Mouse (Mus musculus): Measurements from ENCODE around the gene Diablo. TPM values are rescaled to one million over a fixed set of nuclear protein-coding genes. Genes with fewer than 3 reads are reported as not detected.

Diablo gene
- total and polyA plus RNA-seq, 2 experiments from 2014 or later, result 73.2 to 97.6 TPM

- peak overlapping the region; percentile 70 for H3K4me2 ChIP-seq (ENCODE audit: low read depth)
- peak overlapping the region; percentile 62 for H3K4me3 ChIP-seq (ENCODE audit: low read depth, low read length)
- TF ChIP-seq CTCF (IDR thresholded peaks at IDR 0.05; ENCODE audit: low read depth), result peak; percentile 60
- H3K9me3 ChIP-seq (ENCODE audit: low read length), result no peaks in the 10 kb centered on the region
- H3K4me1 ChIP-seq (ENCODE audit: insufficient read depth), result 0 out of 2 replicates have a peak, but pooled peaks cover 5% of the 10 kb centered on the region
- H3K27ac ChIP-seq (ENCODE audit: low read depth, low read length), result 0 out of 2 replicates have a peak overlapping the region, but pooled peaks have one; percentile 29
- H3K9ac ChIP-seq, result peak overlapping the region; percentile 68
- DNase-seq (peak; percentile 95), ATAC-seq (peak; percentile 94)
- peaks cover 3% of the 10 kb centered on the region; the same call in 1 of the 2 replicates for H3K27me3 ChIP-seq (ENCODE audit: insufficient read depth, low read length)
- peaks cover 15% of the 10 kb centered on the region for H3K36me3 ChIP-seq (ENCODE audit: insufficient read depth)
- WGBS, result 4% methylated on average over 58 of the region's 59 CpGs
Measured at GRCm38 (mm10) chr5:123507936-123508723, 15.8 kb downstream of the Diablo start.

GRCm38 (mm10) chr5:123501973-123502372, 22.0 kb downstream of the Diablo start:
- WGBS, result 81% methylated on average over 4 of the region's 4 CpGs

DNA sequence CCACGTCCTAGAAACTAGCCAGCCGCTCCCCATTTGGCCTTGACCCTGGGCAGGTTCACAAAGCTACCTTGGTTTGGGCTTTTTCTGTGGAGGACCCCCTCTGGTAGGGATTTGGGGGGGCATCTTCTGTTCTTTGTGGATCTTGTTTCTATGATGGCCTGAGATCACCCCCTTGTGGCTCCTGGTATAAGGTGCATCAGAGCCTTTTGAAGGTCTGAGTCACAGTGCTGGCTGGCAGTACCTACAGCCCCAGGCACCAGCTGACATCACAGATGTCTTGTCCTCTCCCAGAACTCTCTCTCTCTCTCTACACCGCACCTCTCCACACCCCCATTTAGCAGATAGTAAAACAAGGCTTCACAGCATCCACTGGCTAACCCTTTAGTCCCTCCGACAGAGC, 24.3 kb downstream of the Diablo start:
- DNase-seq, result peak; percentile 51
- Histone ChIP-seq H3K9me3 (ENCODE audit: low read length) (no peaks in the 10 kb centered on the region), H3K4me3 (ENCODE audit: low read depth, low read length) (no peak overlapping the region), H3K4me2 (ENCODE audit: low read depth) (no peak overlapping the region), H3K9ac (no peak overlapping the region), H3K4me1 (ENCODE audit: insufficient read depth) (no peaks in the 10 kb centered on the region), H3K36me3 (ENCODE audit: insufficient read depth) (no peaks in the 10 kb centered on the region), H3K27ac (ENCODE audit: low read depth, low read length) (no peak overlapping the region), H3K27me3 (ENCODE audit: insufficient read depth, low read length) (no peaks in the 10 kb centered on the region)
- peak; percentile 73 for TF ChIP-seq CTCF (IDR thresholded peaks at IDR 0.05; ENCODE audit: low read depth)
- WGBS, result 48% methylated on average over 4 of the region's 4 CpGs
- peak; percentile 71 for ATAC-seq

More at GRCm38 (mm10) chr5:123501973-123502372, 22.0 kb downstream of the Diablo start:
- Histone ChIP-seq H3K9me3 (ENCODE audit: low read length) (no peaks in the 10 kb centered on the region), H3K4me2 (ENCODE audit: low read depth) (no peak overlapping the region), H3K9ac (no peak overlapping the region), H3K4me1 (ENCODE audit: insufficient read depth) (no peaks in the 10 kb centered on the region), H3K27me3 (ENCODE audit: insufficient read depth, low read length) (peaks cover 3% of the 10 kb centered on the region; the same call in 1 of the 2 replicates), H3K36me3 (ENCODE audit: insufficient read depth) (no peaks in the 10 kb centered on the region), H3K27ac (ENCODE audit: low read depth, low read length) (no peak overlapping the region), H3K4me3 (ENCODE audit: low read depth, low read length) (no peak overlapping the region)
- no peak for DNase-seq
- TF ChIP-seq CTCF (IDR thresholded peaks at IDR 0.05; ENCODE audit: low read depth), result no peak
- ATAC-seq, result no peak

- Histone ChIP-seq H3K9ac (no peak overlapping the region), H3K27ac (ENCODE audit: low read depth, low read length) (no peak overlapping the region), H3K27me3 (ENCODE audit: insufficient read depth, low read length) (no peaks in the 10 kb centered on the region), H3K36me3 (ENCODE audit: insufficient read depth) (no peaks in the 10 kb centered on the region), H3K4me2 (ENCODE audit: low read depth) (no peak overlapping the region), H3K9me3 (ENCODE audit: low read length) (no peaks in the 10 kb centered on the region), H3K4me1 (ENCODE audit: insufficient read depth) (0 out of 2 replicates have a peak, but pooled peaks cover 4% of the 10 kb centered on the region), H3K4me3 (ENCODE audit: low read depth, low read length) (no peak overlapping the region)
- no peak for DNase-seq
- no peak for TF ChIP-seq CTCF (IDR thresholded peaks at IDR 0.05; ENCODE audit: low read depth)
- no peak for ATAC-seq
- WGBS, result 78% methylated on average over 9 of the region's 9 CpGs
Measured at GRCm38 (mm10) chr5:123489935-123490334, 34.0 kb downstream of the Diablo start.

GRCm38 (mm10) chr5:123489112-123489785, 34.7 kb downstream of the Diablo start, which contains the start of the genes Lrrc43 and Il31:
Gene Lrrc43, plus strand, starts transcription at chr5:123489305.
Gene Il31, minus strand, starts transcription at chr5:123489489.
- Histone ChIP-seq H3K9me3 (ENCODE audit: low read length) (no peaks in the 10 kb centered on the region), H3K9ac (no peak within 1 kb of the TSS), H3K27ac (ENCODE audit: low read depth, low read length) (no peak within 1 kb of the TSS), H3K4me1 (ENCODE audit: insufficient read depth) (0 out of 2 replicates have a peak, but pooled peaks cover 4% of the 10 kb centered on the region), H3K4me2 (ENCODE audit: low read depth) (peak within 1 kb of the TSS; percentile 46), H3K4me3 (ENCODE audit: low read depth, low read length) (peak within 1 kb of the TSS; percentile 24), H3K36me3 (ENCODE audit: insufficient read depth) (no peaks in the 10 kb centered on the region), H3K27me3 (ENCODE audit: insufficient read depth, low read length) (no peaks in the 10 kb centered on the region)
- TF ChIP-seq CTCF (IDR thresholded peaks at IDR 0.05; ENCODE audit: low read depth), result no peak
- DNase-seq (peak; percentile 64), ATAC-seq (peak; percentile 73)
- WGBS, result 6% methylated on average over 25 of the region's 25 CpGs

GRCm38 (mm10) chr5:123487659-123488395, 36.1 kb downstream of the Diablo start:
- H3K36me3 ChIP-seq (ENCODE audit: insufficient read depth), result no peaks in the 10 kb centered on the region
- H3K9ac ChIP-seq, result no peak overlapping the region

More at GRCm38 (mm10) chr5:123487659-123488395, 36.1 kb downstream of the Diablo start:
- Histone ChIP-seq H3K4me3 (ENCODE audit: low read depth, low read length) (no peak overlapping the region), H3K4me1 (ENCODE audit: insufficient read depth) (0 out of 2 replicates have a peak, but pooled peaks cover 4% of the 10 kb centered on the region), H3K27ac (ENCODE audit: low read depth, low read length) (no peak overlapping the region), H3K4me2 (ENCODE audit: low read depth) (no peak overlapping the region), H3K27me3 (ENCODE audit: insufficient read depth, low read length) (no peaks in the 10 kb centered on the region), H3K9me3 (ENCODE audit: low read length) (no peaks in the 10 kb centered on the region)
- 87% methylated on average over 11 of the region's 11 CpGs for WGBS
- no peak for ATAC-seq
- no peak for TF ChIP-seq CTCF (IDR thresholded peaks at IDR 0.05; ENCODE audit: low read depth)
- DNase-seq, result no peak

All from forebrain, postnatal 0 days (tissue).